Mouse (Mus musculus) liver, embryonic 11.5 days (tissue): ENCODE data around the gene Art4. TPM values are rescaled to one million over a fixed set of nuclear protein-coding genes. Genes with fewer than 3 reads are reported as not detected.

Experiments
- ATAC-seq: fragments of 200-750 bp; cut with Nextera tagmentation; replicated peaks from 2 replicates; pipeline ENCODE4 v1.8.0; 2017; ENCODE audit warnings: moderate number of reproducible peaks, mild to moderate bottlenecking, moderate TSS enrichment, moderate library complexity; ENCODE audit not compliant: low FRiP score
- DNase-seq: peaks from one replicate; pipeline ENCODE4 v3.0.0-alpha.2; 2017; ENCODE audit warnings: low spot score
- H3K27ac ChIP-seq: fragments of 300-500 bp; sonication (generic); 2 replicates; pipeline ENCODE4 v1.5.1; 2014; ENCODE audit warnings: mild to moderate bottlenecking, low read depth, low read length, control low read depth
- H3K27me3 ChIP-seq: fragments of 300-500 bp; sonication (generic); replicated peaks from 2 replicates; pipeline ENCODE4 v1.6.1; 2014; ENCODE audit warnings: low read length, mixed read lengths; ENCODE audit not compliant: control insufficient read depth, insufficient read depth
- H3K36me3 ChIP-seq: fragments of 300-500 bp; sonication (generic); 2 replicates; pipeline ENCODE4 v1.6.1; 2014; ENCODE audit warnings: mild to moderate bottlenecking, low read length, moderate library complexity, mixed read lengths; ENCODE audit not compliant: control insufficient read depth, insufficient read depth
- H3K4me1 ChIP-seq: fragments of 300-500 bp; sonication (generic); replicated peaks from 2 replicates; pipeline ENCODE4 v1.6.1; 2014; ENCODE audit warnings: low read length, mixed read lengths; ENCODE audit not compliant: control insufficient read depth, insufficient read depth
- H3K4me2 ChIP-seq: fragments of 300-500 bp; sonication (generic); 2 replicates; pipeline ENCODE4 v1.6.1; 2014; ENCODE audit warnings: mild to moderate bottlenecking, control low read depth, moderate library complexity
- H3K4me3 ChIP-seq: fragments of 300-500 bp; sonication (generic); 2 replicates; pipeline ENCODE4 v1.5.1; 2014; ENCODE audit warnings: low read depth, low read length, control low read depth
- H3K9ac ChIP-seq: fragments of 300-500 bp; sonication (generic); 2 replicates; pipeline ENCODE4 v1.6.1; 2014; ENCODE audit warnings: low read depth, low read length, control low read depth
- H3K9me3 ChIP-seq: fragments of 300-500 bp; sonication (generic); 2 replicates; pipeline ENCODE4 v1.6.1; 2016; ENCODE audit warnings: low read length, inconsistent platforms, mixed read lengths; ENCODE audit not compliant: control insufficient read depth
- WGBS: fragments of 180-500 bp; shearing (Covaris S2); extraction: QIAGEN DNeasy Blood & Tissue Kit; methylation state at CpG from one replicate; pipeline ENCODE4 v1.1.7; 2014; 5-methylcytosine and 5-hydroxymethylcytosine counted together
- polyA plus RNA-seq: library from polyadenylated mRNA; unstranded; fragments of >200 nt; fragmentation: Nextera tagmentation; extraction: Ambion mirVana; gene quantifications from 2 replicates; pipeline ENCODE4 v1.2.1, GENCODE M21; 2014

Art4 gene
- polyA plus RNA-seq, 1 experiment from 2014 or later, result 8.7 TPM

- DNase-seq, result no peak
- Histone ChIP-seq H3K36me3 (no peaks in the 10 kb centered on the region), H3K9ac (no peak overlapping the region), H3K4me3 (no peak overlapping the region), H3K4me2 (no peak overlapping the region), H3K27me3 (no peaks in the 10 kb centered on the region), H3K4me1 (no peaks in the 10 kb centered on the region), H3K9me3 (no peaks in the 10 kb centered on the region), H3K27ac (no peak overlapping the region)
- 75% methylated on average over 3 of the region's 3 CpGs for WGBS
- no peak for ATAC-seq
Measured at GRCm38 (mm10) chr6:136883431-136883915, 25.9 kb upstream of the Art4 start.

- DNase-seq, result no peak
- 72% methylated on average over 8 of the region's 8 CpGs for WGBS
Measured at GRCm38 (mm10) chr6:136881678-136882077, 24.1 kb upstream of the Art4 start.

GRCm38 (mm10) chr6:136875670-136876069 lies 18.1 kb upstream of the Art4 start, which contains the start of gene Mgp:
Gene Mgp, minus strand, starts transcription at chr6:136875823.
- H3K4me1 ChIP-seq, result no peaks in the 10 kb centered on the region
- H3K9me3 ChIP-seq, result no peaks in the 10 kb centered on the region
- no peak for ATAC-seq
- no peak within 1 kb of the TSS for H3K9ac ChIP-seq
- no peak within 1 kb of the TSS for H3K27ac ChIP-seq
- WGBS, result 57% methylated on average over 9 of the region's 9 CpGs
- H3K27me3 ChIP-seq, result no peaks in the 10 kb centered on the region
- H3K4me2 ChIP-seq, result no peak within 1 kb of the TSS
- no peaks in the 10 kb centered on the region for H3K36me3 ChIP-seq
- no peak for DNase-seq
- no peak within 1 kb of the TSS for H3K4me3 ChIP-seq

More at GRCm38 (mm10) chr6:136881678-136882077, 24.1 kb upstream of the Art4 start:
- Histone ChIP-seq H3K4me3 (no peak overlapping the region), H3K27ac (no peak overlapping the region), H3K4me1 (no peaks in the 10 kb centered on the region), H3K27me3 (no peaks in the 10 kb centered on the region), H3K4me2 (no peak overlapping the region), H3K36me3 (no peaks in the 10 kb centered on the region), H3K9me3 (no peaks in the 10 kb centered on the region), H3K9ac (no peak overlapping the region)
- ATAC-seq, result no peak

GRCm38 (mm10) chr6:136874599-136874998 lies 17.1 kb upstream of the Art4 start:
- no peaks in the 10 kb centered on the region for H3K36me3 ChIP-seq
- no peak overlapping the region for H3K9ac ChIP-seq
- H3K4me3 ChIP-seq, result no peak overlapping the region
- H3K27me3 ChIP-seq, result no peaks in the 10 kb centered on the region
- no peaks in the 10 kb centered on the region for H3K4me1 ChIP-seq
- no peak overlapping the region for H3K4me2 ChIP-seq
- no peaks in the 10 kb centered on the region for H3K9me3 ChIP-seq
- ATAC-seq (no peak), DNase-seq (no peak)
- 74% methylated on average over 8 of the region's 8 CpGs for WGBS
- H3K27ac ChIP-seq, result no peak overlapping the region

- no peaks in the 10 kb centered on the region for H3K36me3 ChIP-seq
- no peak overlapping the region for H3K9ac ChIP-seq
- H3K4me3 ChIP-seq, result no peak overlapping the region
- 81% methylated on average over 5 of the region's 5 CpGs for WGBS
- H3K9me3 ChIP-seq, result no peaks in the 10 kb centered on the region
- ATAC-seq, result no peak
- no peak overlapping the region for H3K27ac ChIP-seq
- no peak overlapping the region for H3K4me2 ChIP-seq
- DNase-seq, result no peak
- no peaks in the 10 kb centered on the region for H3K27me3 ChIP-seq
- no peaks in the 10 kb centered on the region for H3K4me1 ChIP-seq
Measured at GRCm38 (mm10) chr6:136868921-136869320, 11.4 kb upstream of the Art4 start.

GRCm38 (mm10) chr6:136866150-136866549 lies 8.6 kb upstream of the Art4 start:
- H3K27ac ChIP-seq, result no peak overlapping the region
- DNase-seq (no peak), ATAC-seq (no peak)
- WGBS, result 75% methylated on average over 4 of the region's 4 CpGs
- H3K9ac ChIP-seq, result no peak overlapping the region
- H3K4me3 ChIP-seq, result no peak overlapping the region
- no peaks in the 10 kb centered on the region for H3K27me3 ChIP-seq
- H3K36me3 ChIP-seq, result no peaks in the 10 kb centered on the region
- no peak overlapping the region for H3K4me2 ChIP-seq
- H3K4me1 ChIP-seq, result no peaks in the 10 kb centered on the region
- no peaks in the 10 kb centered on the region for H3K9me3 ChIP-seq

- ATAC-seq, result 0 out of 2 replicates have a peak, but pooled peaks have one; percentile 40
Measured at GRCm38 (mm10) chr6:136865360-136865759, 7.8 kb upstream of the Art4 start.

GRCm38 (mm10) chr6:136861020-136861419 lies 3.5 kb upstream of the Art4 start:
- ATAC-seq, result no peak

More at GRCm38 (mm10) chr6:136865360-136865759, 7.8 kb upstream of the Art4 start:
- no peak for DNase-seq
- H3K4me3 ChIP-seq, result no peak overlapping the region
- no peak overlapping the region for H3K27ac ChIP-seq
- WGBS, result 64% methylated on average over 5 of the region's 5 CpGs
- H3K4me1 ChIP-seq, result no peaks in the 10 kb centered on the region
- no peaks in the 10 kb centered on the region for H3K9me3 ChIP-seq
- no peaks in the 10 kb centered on the region for H3K27me3 ChIP-seq
- H3K4me2 ChIP-seq, result no peak overlapping the region
- no peaks in the 10 kb centered on the region for H3K36me3 ChIP-seq
- H3K9ac ChIP-seq, result no peak overlapping the region

GRCm38 (mm10) chr6:136858420-136858819 lies 887 bp upstream of the Art4 start:
- Histone ChIP-seq H3K36me3 (no peaks in the 10 kb centered on the region), H3K27me3 (no peaks in the 10 kb centered on the region), H3K27ac (peak overlapping the region; percentile 80), H3K9ac (peak overlapping the region; percentile 28; the same call in 1 of the 2 replicates), H3K9me3 (no peaks in the 10 kb centered on the region), H3K4me3 (no peak overlapping the region), H3K4me2 (peak overlapping the region; percentile 61), H3K4me1 (peaks cover 37% of the 10 kb centered on the region)
- DNase-seq, result no peak
- 26% methylated on average over 8 of the region's 8 CpGs for WGBS
- no peak for ATAC-seq

More at GRCm38 (mm10) chr6:136861020-136861419, 3.5 kb upstream of the Art4 start:
- Histone ChIP-seq H3K36me3 (no peaks in the 10 kb centered on the region), H3K4me2 (no peak overlapping the region), H3K27me3 (no peaks in the 10 kb centered on the region), H3K4me1 (peaks cover 24% of the 10 kb centered on the region), H3K4me3 (no peak overlapping the region), H3K9me3 (no peaks in the 10 kb centered on the region), H3K27ac (no peak overlapping the region), H3K9ac (no peak overlapping the region)
- 44% methylated on average over 9 of the region's 9 CpGs for WGBS
- no peak for DNase-seq
